Mouse (Mus musculus) skeletal muscle tissue, adult 2 months (tissue): ENCODE measurements around the gene Sh3bp1.
A peak's percentile ranks its signal among the peaks of the same experiment; 100 is the strongest.

ENCODE experiments used
- DNase-seq: peaks from one replicate; pipeline ENCODE4 v3.0.0-alpha.2; 2012; ENCODE audit warnings: low read depth, low spot score

Sh3bp1 gene

GRCm38 (mm10) chr15:78915660-78916017, 16.1 kb downstream of the Sh3bp1 start:
- DNase-seq: peak; percentile 73

GRCm38 (mm10) chr15:78916052-78916826, 16.7 kb downstream of the Sh3bp1 start:
- no peak for DNase-seq

- no peak for DNase-seq
Measured at GRCm38 (mm10) chr15:78918126-78918525, 18.6 kb downstream of the Sh3bp1 start.

- DNase-seq: no peak
Measured at GRCm38 (mm10) chr15:78919914-78920313, 20.3 kb downstream of the Sh3bp1 start.

GRCm38 (mm10) chr15:78922700-78923099, 23.1 kb downstream of the Sh3bp1 start:
- no peak for DNase-seq

GRCm38 (mm10) chr15:78923585-78923984, 24.0 kb downstream of the Sh3bp1 start:
- DNase-seq: no peak

GRCm38 (mm10) chr15:78925129-78925528, 25.6 kb downstream of the Sh3bp1 start:
- DNase-seq: no peak

GRCm38 (mm10) chr15:78926021-78926919, 26.7 kb downstream of the Sh3bp1 start, which contains the start of gene Lgals1:
TSS of gene Lgals1 (plus strand) at chr15:78926725.
- peak; percentile 96 for DNase-seq

- DNase-seq: peak; percentile 68
Measured at GRCm38 (mm10) chr15:78927021-78927787, 27.6 kb downstream of the Sh3bp1 start.

GRCm38 (mm10) chr15:78927788-78928457, 28.4 kb downstream of the Sh3bp1 start:
- DNase-seq: peak; percentile 90

- no peak for DNase-seq
Measured at GRCm38 (mm10) chr15:78928539-78928938, 29.0 kb downstream of the Sh3bp1 start.

- DNase-seq: no peak
Measured at GRCm38 (mm10) chr15:78930192-78930706, 30.7 kb downstream of the Sh3bp1 start.

- DNase-seq: no peak
Measured at GRCm38 (mm10) chr15:78930801-78931426, 31.3 kb downstream of the Sh3bp1 start.

GRCm38 (mm10) chr15:78931577-78931976, 32.0 kb downstream of the Sh3bp1 start:
- peak; percentile 71 for DNase-seq

- peak; percentile 77 for DNase-seq
Measured at GRCm38 (mm10) chr15:78934784-78935320, 35.3 kb downstream of the Sh3bp1 start, which contains the start of gene Nol12. TSS of gene Nol12 (plus strand) at chr15:78934933.

- DNase-seq: no peak
Measured at GRCm38 (mm10) chr15:78936403-78936802, 36.8 kb downstream of the Sh3bp1 start.

GRCm38 (mm10) chr15:78937311-78937710, 37.7 kb downstream of the Sh3bp1 start:
- DNase-seq: no peak

- DNase-seq: no peak
Measured at GRCm38 (mm10) chr15:78937963-78938362, 38.4 kb downstream of the Sh3bp1 start.

- no peak for DNase-seq
Measured at GRCm38 (mm10) chr15:78940325-78940724, 40.8 kb downstream of the Sh3bp1 start.

- DNase-seq: peak; percentile 51
Measured at GRCm38 (mm10) chr15:78942663-78943062, 43.1 kb downstream of the Sh3bp1 start.
